Mouse (Mus musculus) G1E-ER4 (cell line): ENCODE data around the gene Fndc11. TPM values are rescaled to one million over a fixed set of nuclear protein-coding genes. Genes with fewer than 3 reads are reported as not detected.

Experiments
- GATA1 ChIP-seq: IDR thresholded peaks from one replicate; pipeline ENCODE4 v1.8.0; 2012; ENCODE audit warnings: low read length, inconsistent platforms
- polyA plus RNA-seq: library from polyadenylated mRNA; stranded (reverse); fragments of >175 nt; gene quantifications from 2 replicates; pipeline ENCODE4 v1.2.3, GENCODE M21; 2012

The Fndc11 gene
- polyA plus RNA-seq, 1 experiment: not detected

GRCm38 (mm10) chr2:181206118-181206517 is 13.7 kb upstream of the Fndc11 start:
- no peak for TF ChIP-seq GATA1

- TF ChIP-seq GATA1: no peak
Observed at GRCm38 (mm10) chr2:181212389-181213020, 7.3 kb upstream of the Fndc11 start.

GRCm38 (mm10) chr2:181213021-181213445 is 6.8 kb upstream of the Fndc11 start, which contains the start of gene Srms:
TSS of gene Srms (minus strand) at chr2:181213185.
- no peak for TF ChIP-seq GATA1

- no peak for TF ChIP-seq GATA1
Observed at GRCm38 (mm10) chr2:181216037-181216436, 3.8 kb upstream of the Fndc11 start.

GRCm38 (mm10) chr2:181218881-181219485 is 830 bp upstream of the Fndc11 start:
- TF ChIP-seq GATA1: no peak

GRCm38 (mm10) chr2:181220361-181220760 is 548 bp downstream of the Fndc11 start:
- no peak for TF ChIP-seq GATA1

GRCm38 (mm10) chr2:181224994-181225393 is 5.2 kb downstream of the Fndc11 start:
- no peak for TF ChIP-seq GATA1

- TF ChIP-seq GATA1: no peak
Observed at GRCm38 (mm10) chr2:181227122-181227521, 7.3 kb downstream of the Fndc11 start.

- TF ChIP-seq GATA1: no peak
Observed at GRCm38 (mm10) chr2:181228335-181228734, 8.5 kb downstream of the Fndc11 start.

- no peak for TF ChIP-seq GATA1
Observed at GRCm38 (mm10) chr2:181231171-181231570, 11.4 kb downstream of the Fndc11 start.

GRCm38 (mm10) chr2:181233443-181233842 is 13.6 kb downstream of the Fndc11 start:
- TF ChIP-seq GATA1: no peak

GRCm38 (mm10) chr2:181234680-181235079 is 14.9 kb downstream of the Fndc11 start:
- TF ChIP-seq GATA1: no peak

- TF ChIP-seq GATA1: no peak
Observed at GRCm38 (mm10) chr2:181235681-181236566, 16.1 kb downstream of the Fndc11 start.

GRCm38 (mm10) chr2:181237251-181238014 is 17.6 kb downstream of the Fndc11 start:
- no peak for TF ChIP-seq GATA1

GRCm38 (mm10) chr2:181238091-181238610 is 18.3 kb downstream of the Fndc11 start:
- TF ChIP-seq GATA1: no peak
